Mouse (Mus musculus): ENCODE measurements around the gene Itgal.

- TF ChIP-seq CTCF (IDR thresholded peaks at IDR 0.05; ENCODE audit: control insufficient read depth, insufficient read depth, insufficient read length) (no peak), FOSL1 (IDR thresholded peaks at IDR 0.05; ENCODE audit: insufficient read depth, low read length, poor library complexity, severe bottlenecking) (no peak), MAX (IDR thresholded peaks at IDR 0.05) (no peak)
Observed at GRCm38 (mm10) chr7:127358472-127358871, 62.4 kb downstream of the Itgal start.

Measured in C2C12 (cell line).